Mouse (Mus musculus): ENCODE data around the gene Klf13. TPM values are rescaled to one million over a fixed set of nuclear protein-coding genes. Genes with fewer than 3 reads are reported as not detected.

Gene Klf13
- polyA plus RNA-seq, 1 experiment from 2014 or later: 29.0 TPM

DNA sequence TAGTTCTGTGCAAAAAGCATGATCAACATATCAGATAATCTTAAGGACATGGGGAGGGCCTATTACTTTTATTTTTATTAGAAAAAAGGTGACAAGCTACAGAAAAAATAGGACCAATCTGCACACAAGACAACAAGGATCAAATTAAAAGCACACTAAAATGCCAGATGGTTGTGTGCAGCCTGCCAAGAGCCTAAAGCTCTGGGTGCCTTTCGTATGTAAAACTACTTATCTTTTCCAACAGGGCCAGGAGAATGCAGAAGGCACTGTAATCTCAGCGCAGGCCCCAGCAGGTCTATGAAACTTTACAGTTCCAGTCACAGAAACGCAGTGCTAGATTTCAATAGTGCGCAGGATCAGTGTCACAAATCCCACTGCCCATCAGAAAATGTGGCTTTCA is 45.0 kb downstream of the Klf13 start:
- DNase-seq: no peak
- H3K4me3 ChIP-seq (ENCODE audit: low read depth, low read length): no peak overlapping the region
- no peak for ATAC-seq (ENCODE audit: insufficient read depth)
- TF ChIP-seq CTCF (IDR thresholded peaks at IDR 0.05; ENCODE audit: low read depth): no peak
- H3K36me3 ChIP-seq (ENCODE audit: insufficient read depth): peaks cover 11% of the 10 kb centered on the region; the same call in 1 of the 2 replicates
- no peak overlapping the region for H3K9ac ChIP-seq
- H3K27me3 ChIP-seq (ENCODE audit: insufficient read depth, low read length): no peaks in the 10 kb centered on the region
- no peak overlapping the region for H3K27ac ChIP-seq (ENCODE audit: low read depth)
- H3K4me2 ChIP-seq: no peak overlapping the region
- 69% methylated on average over 4 of the region's 4 CpGs for WGBS
- H3K4me1 ChIP-seq (ENCODE audit: insufficient read depth): peaks cover 13% of the 10 kb centered on the region; the same call in 1 of the 2 replicates
- no peaks in the 10 kb centered on the region for H3K9me3 ChIP-seq (ENCODE audit: low read depth, low read length)

- ATAC-seq (ENCODE audit: insufficient read depth) (no peak), DNase-seq (no peak)
- H3K4me1 ChIP-seq (ENCODE audit: insufficient read depth): peaks cover 13% of the 10 kb centered on the region; the same call in 1 of the 2 replicates
- H3K27me3 ChIP-seq (ENCODE audit: insufficient read depth, low read length): no peaks in the 10 kb centered on the region
- H3K36me3 ChIP-seq (ENCODE audit: insufficient read depth): peaks cover 11% of the 10 kb centered on the region; the same call in 1 of the 2 replicates
- no peaks in the 10 kb centered on the region for H3K9me3 ChIP-seq (ENCODE audit: low read depth, low read length)
- H3K27ac ChIP-seq (ENCODE audit: low read depth): no peak overlapping the region
- TF ChIP-seq CTCF (IDR thresholded peaks at IDR 0.05; ENCODE audit: low read depth): no peak
- no peak overlapping the region for H3K9ac ChIP-seq
- no peak overlapping the region for H3K4me3 ChIP-seq (ENCODE audit: low read depth, low read length)
- 92% methylated on average over 5 of the region's 5 CpGs for WGBS
- H3K4me2 ChIP-seq: no peak overlapping the region
These were observed 45.5 kb downstream of the Klf13 start for GRCm38 (mm10) chr7:63893201-63893600.

DNA sequence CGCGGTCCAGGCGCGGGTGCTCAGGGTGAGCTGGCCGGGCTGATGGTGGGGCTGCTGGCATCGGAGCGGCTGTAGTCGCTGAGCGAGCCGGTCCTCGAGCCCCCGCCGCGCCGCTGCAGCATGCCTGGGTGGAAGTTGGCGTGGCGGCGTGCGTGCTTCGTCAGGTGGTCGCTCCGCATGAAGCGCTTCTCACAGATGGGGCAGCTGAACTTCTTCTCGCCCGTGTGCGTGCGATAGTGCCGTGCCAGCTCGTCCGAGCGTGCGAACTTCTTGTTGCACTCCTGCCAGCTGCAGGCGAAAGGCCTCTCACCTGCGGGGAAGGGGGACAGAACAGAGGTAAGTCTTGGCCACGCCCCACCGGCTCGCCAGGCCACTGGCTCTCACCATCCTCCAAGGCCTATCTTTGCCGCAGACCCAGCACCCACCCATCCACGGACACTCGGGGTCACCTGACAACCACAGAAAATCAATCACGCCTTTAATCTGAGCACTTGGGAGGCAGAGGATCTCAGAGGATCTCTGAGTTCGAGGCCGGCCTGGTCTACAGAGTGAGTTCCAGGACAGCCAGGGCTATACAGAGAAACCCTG is 47.1 kb downstream of the Klf13 start:
- DNase-seq (no peak), ATAC-seq (ENCODE audit: insufficient read depth) (no peak)
- Histone ChIP-seq H3K36me3 (ENCODE audit: insufficient read depth) (peaks cover 11% of the 10 kb centered on the region; the same call in 1 of the 2 replicates), H3K9ac (no peak overlapping the region), H3K27me3 (ENCODE audit: insufficient read depth, low read length) (no peaks in the 10 kb centered on the region), H3K4me2 (no peak overlapping the region), H3K4me1 (ENCODE audit: insufficient read depth) (peaks cover 2% of the 10 kb centered on the region; the same call in 1 of the 2 replicates), H3K27ac (ENCODE audit: low read depth) (no peak overlapping the region), H3K4me3 (ENCODE audit: low read depth, low read length) (no peak overlapping the region), H3K9me3 (ENCODE audit: low read depth, low read length) (no peaks in the 10 kb centered on the region)
- WGBS: 71% methylated on average over 43 of the region's 43 CpGs
- TF ChIP-seq CTCF (IDR thresholded peaks at IDR 0.05; ENCODE audit: low read depth): no peak

- Histone ChIP-seq H3K9ac (no peak overlapping the region), H3K4me1 (ENCODE audit: insufficient read depth) (0 out of 2 replicates have a peak, but pooled peaks cover 5% of the 10 kb centered on the region), H3K9me3 (ENCODE audit: low read depth, low read length) (no peaks in the 10 kb centered on the region), H3K4me2 (no peak overlapping the region), H3K27me3 (ENCODE audit: insufficient read depth, low read length) (no peaks in the 10 kb centered on the region), H3K4me3 (ENCODE audit: low read depth, low read length) (no peak overlapping the region), H3K27ac (ENCODE audit: low read depth) (no peak overlapping the region), H3K36me3 (ENCODE audit: insufficient read depth) (peaks cover 11% of the 10 kb centered on the region; the same call in 1 of the 2 replicates)
- no peak for TF ChIP-seq CTCF (IDR thresholded peaks at IDR 0.05; ENCODE audit: low read depth)
- DNase-seq (no peak), ATAC-seq (ENCODE audit: insufficient read depth) (no peak)
- WGBS: 78% methylated on average over 9 of the region's 9 CpGs
These were observed 49.4 kb downstream of the Klf13 start for GRCm38 (mm10) chr7:63889116-63889975.

DNA sequence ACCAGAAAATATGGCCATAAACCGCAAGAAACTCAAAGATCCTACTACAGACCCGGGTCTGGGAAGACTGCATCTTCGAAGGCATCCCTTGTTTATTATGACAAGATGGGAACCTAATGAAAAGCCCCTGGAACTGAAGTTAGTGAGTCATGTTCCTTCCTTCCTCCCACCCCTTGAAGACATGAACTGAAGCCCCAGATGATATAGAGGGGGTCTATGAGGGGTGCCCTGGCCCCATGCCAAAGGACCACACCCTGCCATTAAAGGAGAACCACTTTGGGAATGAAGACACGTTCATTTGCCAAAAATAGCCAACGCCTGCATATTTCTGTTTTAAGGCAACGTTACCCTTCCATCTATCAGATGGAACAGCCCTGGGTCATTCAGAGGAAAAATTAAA is 50.0 kb downstream of the Klf13 start:
- 57% methylated on average over 6 of the region's 6 CpGs for WGBS
- H3K27me3 ChIP-seq (ENCODE audit: insufficient read depth, low read length): no peaks in the 10 kb centered on the region
- no peaks in the 10 kb centered on the region for H3K9me3 ChIP-seq (ENCODE audit: low read depth, low read length)
- DNase-seq (no peak), ATAC-seq (ENCODE audit: insufficient read depth) (no peak)
- H3K27ac ChIP-seq (ENCODE audit: low read depth): no peak overlapping the region
- no peak overlapping the region for H3K4me2 ChIP-seq
- no peak overlapping the region for H3K9ac ChIP-seq
- no peak for TF ChIP-seq CTCF (IDR thresholded peaks at IDR 0.05; ENCODE audit: low read depth)
- no peak overlapping the region for H3K4me3 ChIP-seq (ENCODE audit: low read depth, low read length)
- peaks cover 11% of the 10 kb centered on the region; the same call in 1 of the 2 replicates for H3K36me3 ChIP-seq (ENCODE audit: insufficient read depth)
- 0 out of 2 replicates have a peak, but pooled peaks cover 5% of the 10 kb centered on the region for H3K4me1 ChIP-seq (ENCODE audit: insufficient read depth)

GRCm38 (mm10) chr7:63887602-63888123 is 51.1 kb downstream of the Klf13 start:
- no peak for DNase-seq
- WGBS: 79% methylated on average over 10 of the region's 10 CpGs
- H3K27me3 ChIP-seq (ENCODE audit: insufficient read depth, low read length): no peaks in the 10 kb centered on the region

More at GRCm38 (mm10) chr7:63887602-63888123, 51.1 kb downstream of the Klf13 start:
- no peak for ATAC-seq (ENCODE audit: insufficient read depth)
- no peak overlapping the region for H3K4me2 ChIP-seq
- 0 out of 2 replicates have a peak, but pooled peaks cover 5% of the 10 kb centered on the region for H3K4me1 ChIP-seq (ENCODE audit: insufficient read depth)
- no peak overlapping the region for H3K27ac ChIP-seq (ENCODE audit: low read depth)
- peaks cover 11% of the 10 kb centered on the region; the same call in 1 of the 2 replicates for H3K36me3 ChIP-seq (ENCODE audit: insufficient read depth)
- no peaks in the 10 kb centered on the region for H3K9me3 ChIP-seq (ENCODE audit: low read depth, low read length)
- H3K4me3 ChIP-seq (ENCODE audit: low read depth, low read length): no peak overlapping the region
- no peak for TF ChIP-seq CTCF (IDR thresholded peaks at IDR 0.05; ENCODE audit: low read depth)
- no peak overlapping the region for H3K9ac ChIP-seq

Data from lung, embryonic 14.5 days (tissue).